Mouse (Mus musculus): Measurements from ENCODE around the gene Triobp. TPM values are rescaled to one million over a fixed set of nuclear protein-coding genes. Genes with fewer than 3 reads are reported as not detected.

Triobp gene
- polyA plus RNA-seq, 1 experiment = 56.3 TPM

DNA sequence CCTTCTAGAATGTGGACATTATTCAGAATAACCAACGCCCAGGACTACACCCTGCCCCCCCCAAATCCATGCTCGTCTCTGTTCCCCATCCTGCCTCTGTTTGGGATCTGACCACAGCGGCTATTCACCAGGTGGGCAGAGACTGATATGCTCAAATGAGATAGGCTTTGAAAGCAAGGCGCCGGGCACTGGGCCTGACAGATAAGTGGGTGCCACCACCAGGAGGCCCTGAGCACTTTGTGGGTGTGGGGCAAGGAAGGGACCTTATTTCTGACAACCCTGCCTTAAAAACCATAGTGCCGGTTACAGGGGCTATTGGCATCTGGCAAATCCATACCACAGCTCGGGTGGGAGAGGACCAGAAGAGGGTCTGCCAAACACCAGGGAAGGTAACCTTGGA, 24.8 kb upstream of the Triobp start:
- DNase-seq = no peak
- H3K4me3 ChIP-seq (replicated peaks; ENCODE audit: extremely low read depth, low read depth, low read length) = no peak overlapping the region
- TF ChIP-seq POLR2A (IDR thresholded peaks at IDR 0.05; ENCODE audit: borderline replicate concordance, extremely low read depth, low read depth, low read length) (no peak), CTCF (IDR thresholded peaks at IDR 0.05; ENCODE audit: insufficient read depth, low read length) (no peak)
- peaks cover 5% of the 10 kb centered on the region for H3K4me1 ChIP-seq (ENCODE audit: control insufficient read depth, insufficient read depth, low read length)
- 84% methylated on average over 7 of the region's 7 CpGs for whole genome bisulfite sequencing

- no peak for DNase-seq
- Histone ChIP-seq H3K4me1 (ENCODE audit: control insufficient read depth, insufficient read depth, low read length) (peaks cover 6% of the 10 kb centered on the region), H3K4me3 (replicated peaks; ENCODE audit: extremely low read depth, low read depth, low read length) (no peak overlapping the region)
- TF ChIP-seq POLR2A (IDR thresholded peaks at IDR 0.05; ENCODE audit: borderline replicate concordance, extremely low read depth, low read depth, low read length) (no peak), CTCF (IDR thresholded peaks at IDR 0.05; ENCODE audit: insufficient read depth, low read length) (no peak)
- WGBS = 65% methylated on average over 6 of the region's 6 CpGs
Measured at GRCm38 (mm10) chr15:78923585-78923984, 23.9 kb upstream of the Triobp start.

DNA sequence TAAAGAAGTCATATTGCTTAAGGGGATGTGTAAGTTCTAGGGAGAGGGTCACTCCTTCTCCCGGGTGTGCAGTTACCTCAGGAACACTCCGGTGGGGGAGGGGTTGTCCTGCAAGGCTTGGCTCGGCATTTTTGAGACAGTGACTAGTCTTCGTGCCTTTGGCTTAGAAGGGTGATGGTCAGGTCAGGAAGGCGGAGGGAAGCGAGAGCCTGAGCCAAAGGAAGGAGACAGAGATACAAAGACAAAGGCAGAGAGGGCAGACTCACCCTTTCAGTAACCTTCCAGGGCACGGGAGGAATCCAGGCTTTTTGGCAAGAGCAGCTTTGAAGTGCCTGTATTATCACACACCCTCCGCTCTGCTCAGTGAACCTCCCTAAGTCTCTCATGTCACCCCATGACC, 22.4 kb upstream of the Triobp start:
- WGBS = 30% methylated on average over 8 of the region's 8 CpGs
- no peak for TF ChIP-seq CTCF (IDR thresholded peaks at IDR 0.05; ENCODE audit: insufficient read depth, low read length)
- H3K4me3 ChIP-seq (replicated peaks; ENCODE audit: extremely low read depth, low read depth, low read length) = no peak overlapping the region
- peaks cover 6% of the 10 kb centered on the region for H3K4me1 ChIP-seq (ENCODE audit: control insufficient read depth, insufficient read depth, low read length)
- DNase-seq = no peak

GRCm38 (mm10) chr15:78926021-78926919, 21.3 kb upstream of the Triobp start, which contains the start of gene Lgals1:
Lgals1 (plus strand) TSS chr15:78926725.
- peak; percentile 67 for DNase-seq
- H3K4me1 ChIP-seq (ENCODE audit: control insufficient read depth, insufficient read depth, low read length) = peaks cover 6% of the 10 kb centered on the region
- H3K4me3 ChIP-seq (replicated peaks; ENCODE audit: extremely low read depth, low read depth, low read length) = peak within 1 kb of the TSS; percentile 72
- 8% methylated on average over 20 of the region's 20 CpGs for WGBS
- TF ChIP-seq CTCF (IDR thresholded peaks at IDR 0.05; ENCODE audit: insufficient read depth, low read length) (no peak), POLR2A (IDR thresholded peaks at IDR 0.05; ENCODE audit: borderline replicate concordance, extremely low read depth, low read depth, low read length) (peak; percentile 77; the same call in 1 of the 2 replicates)

DNA sequence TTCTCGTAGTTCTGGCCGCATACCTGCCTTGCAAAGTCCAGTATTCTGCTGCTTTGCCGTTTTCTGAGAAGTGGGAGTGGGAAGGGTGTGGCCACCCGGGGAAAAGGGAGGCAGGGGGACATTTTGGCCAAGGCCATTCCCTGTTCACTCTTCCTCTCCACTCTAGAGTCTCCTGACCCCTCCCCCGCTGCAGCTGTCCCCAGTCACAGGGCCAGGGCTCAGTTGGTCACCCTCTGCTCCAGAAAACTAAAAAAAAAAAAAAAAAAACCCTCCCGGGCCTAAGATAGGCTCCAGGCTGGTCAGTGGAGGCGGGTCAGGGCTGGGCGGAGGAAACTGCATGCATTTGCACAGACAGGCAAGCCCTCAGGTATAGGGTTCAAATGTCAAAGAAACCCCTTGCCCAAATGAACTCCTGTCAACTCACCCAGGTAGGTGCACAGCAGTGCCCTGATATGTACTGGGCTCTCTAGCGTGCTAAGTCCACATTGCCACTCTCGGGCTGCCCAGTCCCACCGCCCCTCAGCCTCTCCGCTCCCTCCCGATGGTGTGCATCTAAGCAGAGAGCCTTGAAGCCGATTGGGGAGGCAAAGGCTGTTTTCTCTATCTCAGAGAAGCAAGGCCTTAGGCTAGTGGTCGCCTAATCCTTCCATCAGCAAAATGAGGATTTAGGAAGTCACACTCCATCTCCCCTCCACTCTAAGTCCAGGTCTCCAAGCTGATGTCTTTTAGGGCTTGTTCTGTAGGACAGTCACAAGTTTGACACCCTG, 20.3 kb upstream of the Triobp start:
- H3K4me1 ChIP-seq (ENCODE audit: control insufficient read depth, insufficient read depth, low read length) = peaks cover 6% of the 10 kb centered on the region
- TF ChIP-seq CTCF (IDR thresholded peaks at IDR 0.05; ENCODE audit: insufficient read depth, low read length) = no peak
- TF ChIP-seq POLR2A (IDR thresholded peaks at IDR 0.05; ENCODE audit: borderline replicate concordance, extremely low read depth, low read depth, low read length) = no peak
- DNase-seq = peak; percentile 17
- peak overlapping the region; percentile 72 for H3K4me3 ChIP-seq (replicated peaks; ENCODE audit: extremely low read depth, low read depth, low read length)
- 28% methylated on average over 15 of the region's 15 CpGs for WGBS

DNA sequence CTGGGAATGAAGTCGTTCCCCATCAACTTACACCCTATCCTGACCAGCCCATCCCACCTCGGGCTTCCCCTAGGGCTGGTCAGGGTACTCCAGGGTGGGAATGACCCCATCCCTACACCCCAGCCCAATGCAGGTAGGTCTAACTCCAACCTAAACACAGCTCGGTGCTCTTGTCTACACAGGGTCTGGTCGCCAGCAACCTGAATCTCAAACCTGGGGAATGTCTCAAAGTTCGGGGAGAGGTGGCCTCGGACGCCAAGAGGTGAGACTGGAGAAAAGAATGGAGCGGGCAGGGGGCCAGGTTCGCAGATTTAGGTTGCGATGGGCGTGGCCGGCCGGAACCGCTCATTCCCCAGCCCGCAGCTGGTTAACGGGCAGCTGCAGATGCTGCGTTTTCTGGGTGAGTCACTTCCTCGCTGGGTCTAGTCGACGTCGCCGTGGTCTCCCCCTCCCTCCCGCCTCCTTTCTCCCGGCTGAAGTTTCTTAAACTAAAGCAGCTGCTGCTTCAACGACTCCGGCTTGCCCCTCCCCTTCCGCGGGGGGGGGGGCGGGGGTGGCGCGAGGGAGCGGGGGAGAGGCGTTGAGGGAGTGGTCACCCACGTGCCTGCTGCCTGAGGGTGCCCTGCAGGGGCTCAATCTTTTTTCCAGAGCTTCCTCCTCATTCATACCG, 19.6 kb upstream of the Triobp start:
- DNase-seq = peak; percentile 50
- Histone ChIP-seq H3K4me3 (replicated peaks; ENCODE audit: extremely low read depth, low read depth, low read length) (peak overlapping the region; percentile 65), H3K4me1 (ENCODE audit: control insufficient read depth, insufficient read depth, low read length) (peaks cover 6% of the 10 kb centered on the region)
- TF ChIP-seq POLR2A (IDR thresholded peaks at IDR 0.05; ENCODE audit: borderline replicate concordance, extremely low read depth, low read depth, low read length) (peak; percentile 52; the same call in 1 of the 2 replicates), CTCF (IDR thresholded peaks at IDR 0.05; ENCODE audit: insufficient read depth, low read length) (no peak)
- WGBS = under 1% methylated on average over 33 of the region's 35 CpGs

- no peak for TF ChIP-seq CTCF (IDR thresholded peaks at IDR 0.05; ENCODE audit: insufficient read depth, low read length)
- TF ChIP-seq POLR2A (IDR thresholded peaks at IDR 0.05; ENCODE audit: borderline replicate concordance, extremely low read depth, low read depth, low read length) = no peak
- Histone ChIP-seq H3K4me1 (ENCODE audit: control insufficient read depth, insufficient read depth, low read length) (peaks cover 6% of the 10 kb centered on the region), H3K4me3 (replicated peaks; ENCODE audit: extremely low read depth, low read depth, low read length) (no peak overlapping the region)
- WGBS = 43% methylated on average over 8 of the region's 8 CpGs
- DNase-seq = no peak
Measured at GRCm38 (mm10) chr15:78928539-78928938, 19.0 kb upstream of the Triobp start.

- H3K4me1 ChIP-seq (ENCODE audit: control insufficient read depth, insufficient read depth, low read length) = peaks cover 6% of the 10 kb centered on the region
- 92% methylated on average over 6 of the region's 6 CpGs for WGBS
- TF ChIP-seq CTCF (IDR thresholded peaks at IDR 0.05; ENCODE audit: insufficient read depth, low read length) (no peak), POLR2A (IDR thresholded peaks at IDR 0.05; ENCODE audit: borderline replicate concordance, extremely low read depth, low read depth, low read length) (no peak)
- no peak for DNase-seq
- H3K4me3 ChIP-seq (replicated peaks; ENCODE audit: extremely low read depth, low read depth, low read length) = no peak overlapping the region
Measured at GRCm38 (mm10) chr15:78930192-78930706, 17.3 kb upstream of the Triobp start.
